Mouse (Mus musculus) left cerebral cortex, adult 18-20 months (tissue): ENCODE data around the gene Txn2. TPM values are rescaled to one million over a fixed set of nuclear protein-coding genes. Genes with fewer than 3 reads are reported as not detected.

Experiments
- DNase-seq, 2 experiments: peaks; one replicate each; pipeline ENCODE4 v3.0.0; 2021 to 2022; ENCODE audit warnings: low spot score in 2 of 2, mixed read lengths in 1 of 2
- long read RNA-seq, 2 experiments: library from polyadenylated mRNA; stranded (forward); transcript quantifications; one replicate each; pipeline ENCODE4 v2.0.0; 2021
- total RNA-seq, 2 experiments: library from RNA; stranded (reverse); gene quantifications; 2 replicates each; pipeline ENCODE4 v1.2.3; 2021

The Txn2 gene
- total RNA-seq = 100 to 1,000 TPM; 145 TPM
- long read RNA-seq, experiment 1, transcript Txn2-204 (3 exons, 2,049 nt) = minor isoform, 6 of 268 reads
- long read RNA-seq, experiment 1, transcript Txn2-201 (4 exons, 1,298 nt) = major isoform, 247 of 268 reads
- long read RNA-seq, experiment 1, partial matches to known transcripts = 0 of 268 reads
- long read RNA-seq, experiment 1, other reads (novel, unspliced or antisense) = 15 of 268 reads
- long read RNA-seq, experiment 2, transcript Txn2-201 (4 exons, 1,298 nt) = major isoform, 232 of 245 reads
- long read RNA-seq, experiment 2, partial matches to known transcripts = 6 of 245 reads
- long read RNA-seq, experiment 2, other reads (novel, unspliced or antisense) = 4 of 245 reads

DNA sequence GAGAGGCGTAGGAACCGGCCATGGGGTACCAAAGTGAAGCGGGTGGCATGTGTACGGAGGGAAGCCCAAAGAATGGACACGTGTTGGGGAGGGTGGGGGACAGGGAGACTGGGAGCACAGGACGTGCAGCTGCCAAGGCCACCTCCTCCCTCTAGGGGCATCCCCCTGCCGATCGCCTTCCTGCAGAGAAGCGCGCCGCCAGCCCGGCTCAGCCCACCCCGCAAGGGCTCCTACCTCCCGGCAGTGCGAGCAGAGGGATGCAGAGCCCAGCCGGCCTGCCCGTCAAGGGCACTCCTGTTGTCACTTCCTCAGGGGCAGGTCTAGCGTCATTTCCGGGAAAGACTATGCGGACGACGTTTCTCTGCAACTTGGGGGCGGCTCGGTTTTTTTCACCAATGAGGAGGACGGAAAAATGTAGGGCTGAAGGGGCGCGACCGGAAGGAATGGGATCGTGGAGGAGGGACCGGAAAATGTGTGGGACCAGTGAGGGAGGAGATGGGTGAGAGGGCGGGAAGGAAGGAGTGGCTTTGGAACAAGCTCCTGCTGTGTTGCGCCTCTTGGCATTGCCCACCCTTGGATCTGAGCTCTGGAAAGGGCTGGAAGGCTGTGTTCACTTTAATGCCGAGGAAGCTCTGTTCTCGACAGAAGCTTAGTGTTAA, at the start of gene Txn2:
Txn2 (minus strand) TSS at position 334 of the 659 bp plus-strand sequence.
- peak; percentile 96 to 98 for DNase-seq

DNA sequence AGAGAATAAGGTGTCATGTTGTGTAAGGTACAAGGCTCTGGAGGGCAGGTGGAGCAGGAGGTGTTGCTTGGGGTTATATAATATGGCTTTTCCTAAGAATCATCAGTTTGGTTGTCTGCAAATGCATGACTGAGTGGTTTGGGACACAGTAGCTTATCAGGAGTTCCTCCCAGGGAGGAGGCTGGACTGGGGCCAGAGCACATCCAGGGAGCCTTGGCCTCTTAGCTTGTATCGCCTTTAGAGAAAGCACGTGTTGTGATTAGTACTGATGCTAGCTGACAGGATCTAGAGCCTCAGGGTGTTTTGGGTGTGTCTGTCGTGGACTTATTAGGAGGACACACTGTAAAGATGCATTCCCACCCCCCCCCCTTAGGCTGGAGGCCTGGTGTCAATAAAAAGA, 48.9 kb upstream of the Txn2 start:
- DNase-seq = no peak

DNA sequence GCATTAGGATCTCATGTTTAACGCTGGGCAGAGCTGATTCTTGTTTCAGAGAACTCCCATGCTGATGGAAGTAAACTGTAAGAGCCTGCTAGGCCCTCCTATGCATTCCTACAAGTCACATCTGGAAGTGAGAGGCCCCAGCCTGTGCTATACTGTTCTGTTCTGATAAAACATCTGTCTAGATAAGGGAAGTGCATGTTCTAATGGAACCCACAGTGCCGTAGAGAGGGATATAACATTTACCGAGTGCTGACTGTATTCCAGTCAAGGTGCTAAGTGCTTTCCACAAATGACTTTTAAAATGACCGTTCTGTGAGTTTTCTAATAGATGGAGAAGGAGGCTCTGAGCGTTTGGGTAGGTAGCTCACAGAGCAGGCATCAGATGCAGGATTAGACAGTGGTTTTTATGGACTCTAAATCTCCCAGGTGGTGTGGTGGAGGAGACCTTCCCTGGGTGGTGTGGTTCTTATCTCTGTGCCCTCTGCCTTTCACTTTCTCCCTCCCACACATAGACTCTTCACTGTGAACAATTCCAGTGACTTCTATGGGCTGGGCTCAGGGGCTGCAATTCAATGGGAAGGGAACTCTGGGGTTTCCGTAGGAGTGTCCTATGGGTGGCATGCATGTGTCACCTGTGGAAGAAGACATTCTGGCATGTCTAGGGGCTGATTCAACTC, 45.5 kb upstream of the Txn2 start:
- no peak for DNase-seq

DNA sequence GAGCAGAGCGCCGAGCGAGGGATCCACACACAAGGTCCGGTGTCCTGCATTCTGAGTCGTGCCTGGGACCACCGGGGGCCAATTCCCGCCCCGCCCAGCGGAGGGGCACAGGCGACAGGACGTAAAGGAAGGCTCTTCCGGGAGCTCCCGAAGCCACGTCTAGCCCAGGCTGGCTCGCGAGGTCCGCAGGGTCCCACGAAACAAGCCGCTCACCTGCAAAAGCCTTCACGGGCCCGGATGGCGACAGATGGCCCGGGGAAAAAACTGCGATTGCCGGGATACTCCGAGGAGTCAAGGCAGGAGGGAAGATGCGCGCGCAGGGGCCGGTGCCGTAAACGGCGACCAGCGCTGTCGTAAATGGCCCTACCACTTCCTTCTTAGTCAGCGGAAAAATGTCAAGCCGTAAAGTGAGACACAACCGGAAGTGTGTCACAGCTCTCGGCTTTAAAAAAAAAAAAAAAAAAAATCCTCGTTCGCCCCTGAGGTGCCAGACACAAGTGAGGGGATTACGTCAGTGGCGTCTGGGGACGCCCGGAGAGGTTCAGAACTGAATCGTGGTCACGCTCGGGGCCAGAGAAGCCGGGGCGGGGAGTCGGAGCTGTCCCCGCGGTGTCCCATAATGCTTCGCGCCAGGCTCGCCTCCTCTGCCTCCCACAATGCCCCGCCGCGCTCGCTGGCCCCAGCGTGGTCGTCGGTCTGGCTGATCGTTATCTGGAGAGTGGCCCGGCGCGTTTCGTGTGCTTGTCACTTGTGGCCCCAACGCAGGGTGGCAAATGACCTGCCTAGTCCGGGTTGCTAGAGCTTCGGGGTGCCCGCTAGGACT, 41.9 kb upstream of the Txn2 start, which contains the start of gene Eif3d:
Eif3d (minus strand) TSS at position 344 of the 823 bp plus-strand sequence.
- DNase-seq = peak; percentile 97 to 98

DNA sequence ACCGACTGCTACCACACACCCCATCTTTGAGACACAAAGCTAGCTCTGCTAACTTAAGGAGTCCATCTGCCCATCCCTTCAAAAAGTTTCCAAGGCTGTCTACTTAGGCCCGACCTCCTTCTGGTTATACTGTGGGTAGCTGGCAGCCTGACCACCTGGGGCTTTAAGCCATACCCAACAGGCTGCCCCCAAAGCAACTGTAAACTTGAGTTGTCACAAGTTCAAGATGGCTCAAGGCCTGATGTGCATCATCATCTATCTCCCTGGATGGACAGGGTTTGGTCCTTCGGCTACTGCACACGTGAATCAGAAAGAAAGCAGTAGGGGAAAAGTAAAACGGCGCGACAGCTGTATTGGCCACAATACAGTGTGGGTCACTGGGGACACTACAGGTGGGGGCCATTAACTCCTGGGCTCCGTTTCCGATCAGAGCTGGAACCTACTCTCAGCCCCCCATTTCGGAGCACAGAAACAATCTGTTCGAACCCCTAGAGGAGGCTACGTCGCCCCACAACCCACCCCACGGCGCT, 41.2 kb upstream of the Txn2 start:
- DNase-seq = no peak

DNA sequence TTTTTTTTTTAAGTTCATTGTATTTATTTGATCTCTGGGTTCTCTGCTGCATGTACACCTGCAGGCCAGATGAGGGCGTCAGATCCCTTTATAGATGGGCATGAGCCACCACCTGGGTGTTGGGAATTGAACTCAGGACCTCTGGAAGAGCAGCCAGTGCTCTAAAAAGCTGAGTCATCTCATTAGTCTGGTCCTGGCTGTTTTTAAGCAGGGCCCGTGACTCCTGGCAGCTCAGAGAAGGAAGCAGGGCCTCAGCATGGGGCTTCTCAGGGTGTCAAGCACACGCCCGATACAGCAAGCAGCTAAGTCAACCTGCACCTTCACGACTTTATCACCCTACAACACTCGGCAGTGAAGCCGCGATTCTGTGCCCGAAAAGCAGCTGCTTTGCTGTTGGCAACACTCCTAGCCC, 36.3 kb upstream of the Txn2 start:
- no peak for DNase-seq

DNA sequence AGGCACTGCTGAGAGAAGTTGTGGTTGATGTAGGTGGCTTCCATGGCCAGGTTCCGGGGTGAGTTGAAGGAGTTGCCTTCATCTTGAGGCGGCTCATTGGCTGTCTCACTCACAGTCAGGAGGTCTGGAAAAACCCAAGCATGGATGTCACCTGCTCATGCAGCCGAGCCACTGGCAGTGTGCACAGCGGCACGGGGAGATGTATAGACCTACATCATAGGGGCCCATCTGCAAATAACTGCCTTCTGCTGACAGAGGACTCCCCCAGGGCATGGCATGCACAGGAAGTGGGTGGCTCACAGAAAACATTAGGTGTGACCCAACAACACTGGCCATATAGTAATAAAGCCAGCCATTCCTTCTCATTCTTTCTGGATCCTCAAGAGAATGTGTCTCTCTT, 33.6 kb upstream of the Txn2 start:
- DNase-seq = no peak

DNA sequence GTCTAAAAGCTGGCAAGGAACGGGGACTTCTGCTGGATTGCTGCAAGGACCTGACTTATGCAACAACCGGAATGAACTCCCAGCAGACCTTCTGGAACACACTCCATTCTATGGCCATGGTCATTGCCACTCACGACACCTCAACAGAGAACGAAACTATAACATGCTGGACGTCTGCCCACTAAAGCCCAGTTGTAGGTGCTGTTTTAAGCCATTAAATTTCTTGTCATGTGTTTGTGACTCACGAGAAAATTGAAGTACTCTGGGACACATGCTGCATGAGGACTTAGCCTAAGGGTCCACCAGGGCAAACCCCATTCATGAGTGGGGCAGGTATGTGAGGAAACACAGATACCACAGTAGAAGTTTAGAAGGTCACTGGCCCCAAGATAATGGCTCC, 31.9 kb upstream of the Txn2 start:
- DNase-seq = no peak

DNA sequence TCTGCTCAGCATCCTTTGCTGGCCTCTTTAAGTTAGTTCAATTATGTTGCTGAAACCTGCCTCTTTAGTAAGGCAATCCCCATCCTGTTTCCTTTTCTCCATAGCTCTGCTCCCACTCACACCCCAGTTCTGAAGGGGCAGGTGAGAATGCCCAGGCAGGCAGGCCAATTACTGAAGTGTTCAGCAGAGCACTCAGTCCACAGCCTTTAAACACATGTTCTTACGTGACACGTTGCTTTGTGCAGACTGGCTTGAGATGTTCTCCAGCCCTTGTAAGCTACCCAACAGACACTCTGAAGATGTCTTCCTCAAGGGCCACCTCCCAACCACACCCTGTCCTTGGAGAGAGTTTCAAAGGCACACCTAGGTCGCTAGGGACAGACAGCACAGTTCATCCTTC, 29.3 kb upstream of the Txn2 start:
- no peak for DNase-seq

DNA sequence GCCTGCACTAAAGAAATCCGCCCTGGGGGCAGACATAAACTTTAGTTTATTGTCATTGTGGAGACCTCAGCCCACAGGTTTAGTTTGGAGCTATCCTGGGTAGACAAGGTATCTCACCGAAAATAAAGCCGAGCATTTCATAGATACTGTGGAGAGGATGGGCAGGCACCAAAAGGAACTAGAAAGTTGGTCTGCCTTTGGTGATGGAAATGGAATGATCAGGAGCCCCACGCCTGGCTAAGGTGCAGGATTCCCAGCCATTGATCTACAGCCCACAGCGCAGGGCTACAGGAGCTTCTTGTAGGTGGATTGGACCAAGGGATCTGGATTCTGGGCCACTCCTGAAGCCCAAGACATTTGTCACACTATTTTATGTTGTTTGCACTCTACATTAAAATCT, 28.8 kb upstream of the Txn2 start:
- no peak for DNase-seq

DNA sequence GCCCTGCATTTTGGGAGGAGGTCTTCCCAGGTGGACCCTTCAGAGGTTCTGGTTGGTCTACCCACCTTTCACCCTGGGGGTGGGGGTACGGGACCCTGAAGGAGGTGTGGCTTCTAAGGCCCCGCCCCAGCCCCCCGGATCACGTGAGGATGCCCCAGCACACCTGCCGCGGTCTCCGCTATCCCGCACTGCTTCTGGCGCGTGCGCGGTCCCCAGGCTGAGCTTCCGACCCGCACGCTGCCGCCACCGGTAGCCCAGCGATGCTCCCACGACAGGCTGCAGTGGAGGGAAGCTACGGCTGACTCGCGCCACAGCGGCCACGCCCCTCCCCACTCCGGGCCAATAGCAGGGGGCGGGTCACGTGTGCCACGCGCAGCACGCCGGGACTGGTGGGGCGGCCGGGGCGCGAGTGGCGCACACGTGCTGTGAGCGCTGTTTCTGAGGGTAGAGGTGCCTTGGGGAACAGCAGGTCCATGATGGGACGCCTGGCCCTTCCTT, 27.6 kb upstream of the Txn2 start, which contains the start of gene Foxred2:
Foxred2 (minus strand) TSS at position 319 of the 498 bp plus-strand sequence.
- peak; percentile 83 to 89 for DNase-seq

DNA sequence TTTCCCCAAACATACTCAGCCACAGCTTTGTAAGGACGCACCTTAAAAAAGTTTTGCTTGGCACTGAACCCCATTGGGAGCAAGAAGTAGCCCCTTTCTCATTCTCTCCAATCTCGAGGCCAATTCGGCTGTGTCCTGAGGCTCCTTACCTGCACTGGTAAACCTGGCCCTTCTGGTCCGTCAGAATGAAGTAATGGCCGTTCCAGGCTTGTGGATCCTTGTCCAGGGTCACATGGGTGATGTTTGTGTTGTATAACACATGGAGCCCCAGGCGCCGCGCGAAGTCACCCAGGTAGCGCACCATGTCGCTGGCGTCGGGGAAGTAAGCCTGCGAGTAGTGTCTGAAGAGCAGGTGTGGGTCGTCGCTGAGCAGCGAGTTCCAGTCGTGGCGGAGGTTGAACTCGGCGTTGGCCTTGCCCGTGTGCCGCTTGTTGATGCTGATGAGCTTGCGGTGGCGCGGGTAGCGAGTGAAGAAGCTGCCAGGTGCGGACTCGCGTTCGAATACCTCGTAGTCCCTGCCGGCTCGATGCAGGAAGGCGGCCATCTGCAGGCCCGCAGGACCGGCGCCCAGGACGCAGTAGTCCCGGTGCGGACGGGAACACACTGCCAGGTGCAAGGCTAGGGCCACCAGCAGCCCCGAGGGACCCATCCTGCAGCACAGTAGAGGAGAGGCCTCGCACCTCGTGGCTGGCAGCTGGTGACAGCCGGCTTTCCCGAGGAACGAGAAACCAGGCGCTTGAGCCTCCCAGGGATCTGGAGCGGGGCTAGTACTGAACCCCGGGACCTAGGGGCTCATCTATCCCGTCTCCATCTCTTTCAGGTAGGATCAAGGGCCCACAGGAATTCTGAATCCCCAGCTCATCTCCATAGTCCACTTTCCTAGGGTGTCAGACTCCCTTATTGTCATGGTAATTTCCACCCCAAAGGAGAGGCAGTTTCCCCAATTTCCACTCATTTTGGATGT, 26.9 kb upstream of the Txn2 start:
- DNase-seq = no peak

DNA sequence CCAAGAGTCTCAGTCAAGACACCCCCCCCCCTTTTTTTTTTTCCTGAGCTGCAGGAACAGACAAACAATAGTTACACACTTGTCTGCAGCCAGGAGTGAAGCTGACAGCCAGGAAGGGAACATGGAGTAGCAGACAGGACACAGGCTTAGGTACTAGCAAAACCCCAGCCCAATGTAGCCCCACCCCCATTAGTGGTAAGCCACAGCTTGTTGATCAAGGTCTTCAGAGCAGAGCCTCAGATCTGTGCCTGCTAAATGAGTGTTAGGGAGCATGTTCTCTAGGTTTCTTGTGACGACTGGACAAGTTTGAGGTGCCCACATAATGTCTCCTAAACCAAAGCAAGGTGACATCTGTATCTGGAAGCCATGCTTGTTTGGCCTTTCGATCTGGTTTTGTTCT, 25.6 kb upstream of the Txn2 start:
- no peak for DNase-seq

DNA sequence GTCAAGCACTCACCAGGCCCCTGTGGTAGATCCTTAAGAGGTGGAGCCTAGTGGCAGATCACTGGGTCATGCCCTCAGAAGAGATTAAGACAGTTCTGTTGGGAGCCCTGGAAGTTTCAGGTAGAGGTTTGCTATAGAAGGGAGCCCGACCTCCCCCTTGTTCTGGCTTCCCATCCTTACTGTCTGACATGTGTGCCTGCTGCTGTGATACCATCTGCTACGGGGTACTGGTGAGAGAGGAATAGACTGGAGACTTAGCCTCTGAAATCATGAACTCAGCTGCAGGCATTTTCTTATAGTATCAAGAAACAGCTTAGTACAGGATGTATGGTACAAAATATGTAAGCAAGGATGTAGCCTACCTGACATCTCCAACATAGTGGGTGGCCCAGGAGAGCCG, 24.1 kb upstream of the Txn2 start:
- DNase-seq = no peak

DNA sequence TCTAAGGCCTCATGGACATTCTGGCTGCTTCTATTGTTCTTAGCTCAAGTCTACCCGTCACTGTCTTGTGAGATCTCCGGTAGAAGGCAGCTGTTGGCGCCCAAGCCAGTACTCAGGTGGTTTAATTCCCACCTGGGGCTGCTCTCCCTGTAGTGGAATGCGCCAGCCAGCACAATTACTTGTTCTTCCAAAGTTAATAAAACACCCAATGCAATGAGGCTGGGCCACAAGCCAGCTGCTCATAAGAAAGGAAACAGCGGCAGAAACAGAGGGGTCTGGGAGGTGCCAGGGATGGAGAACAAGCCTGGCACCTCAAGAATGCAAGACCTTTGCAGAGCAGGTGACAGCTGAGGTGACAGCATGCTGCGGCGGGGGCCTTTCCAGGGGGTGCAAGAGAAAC, 20.3 kb upstream of the Txn2 start:
- DNase-seq = no peak

DNA sequence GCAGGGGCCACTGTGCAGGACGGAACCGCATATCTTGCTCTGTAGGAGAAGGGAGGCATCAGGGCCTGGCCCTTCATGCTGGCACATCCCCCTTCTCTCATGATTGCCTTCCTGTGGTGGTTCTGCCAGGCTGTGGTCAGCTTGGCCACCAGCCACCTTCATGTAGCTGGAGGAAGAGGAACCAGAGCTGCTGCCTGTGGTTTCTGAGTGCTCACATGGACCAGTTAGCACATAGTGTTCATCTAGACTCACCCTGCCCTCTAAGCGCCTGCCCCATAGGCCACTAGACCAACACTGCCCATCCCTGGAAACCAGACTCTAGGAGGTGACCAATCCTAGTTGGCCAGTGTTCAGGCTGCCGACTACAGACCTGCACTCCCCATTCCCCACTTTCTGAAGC, 16.9 kb upstream of the Txn2 start:
- no peak for DNase-seq

DNA sequence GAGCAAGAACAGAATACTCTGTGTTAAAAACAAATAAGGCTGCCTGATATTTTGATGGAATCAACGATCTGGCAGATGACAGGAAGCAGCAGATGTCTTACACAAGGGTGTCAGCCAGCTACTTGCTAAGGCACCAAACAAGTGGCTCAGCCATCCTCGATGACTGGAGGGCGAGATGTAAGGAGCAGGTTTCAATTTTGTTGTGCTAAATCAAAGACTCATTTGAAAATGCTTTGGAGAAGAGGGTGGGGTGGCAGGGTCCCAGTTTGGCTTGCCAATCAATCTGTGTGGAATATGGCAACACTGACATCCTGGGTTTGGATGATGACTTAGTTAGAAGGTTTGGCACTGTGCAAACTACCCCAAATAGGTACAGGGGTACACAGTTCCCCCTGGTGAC, 12.8 kb upstream of the Txn2 start:
- no peak for DNase-seq

DNA sequence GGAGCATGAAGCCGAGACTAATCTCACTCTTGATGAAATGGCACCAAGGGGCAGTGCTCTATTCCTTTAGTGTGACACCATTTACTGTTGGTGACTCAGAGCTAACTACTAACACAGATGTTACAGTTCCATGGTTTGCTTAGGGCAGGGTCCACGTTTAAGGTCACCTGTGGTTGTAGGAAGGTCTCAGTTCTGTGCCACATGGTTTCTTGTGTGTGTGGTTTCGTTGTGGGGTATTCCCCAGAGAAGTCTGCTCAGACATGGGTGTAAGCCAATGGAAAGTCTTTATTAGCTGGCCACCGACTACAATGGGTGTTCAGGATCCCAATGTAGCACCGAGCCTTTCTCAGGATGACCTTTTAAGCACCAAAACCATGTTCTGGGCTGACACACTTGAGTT, 9.7 kb upstream of the Txn2 start:
- DNase-seq = no peak

DNA sequence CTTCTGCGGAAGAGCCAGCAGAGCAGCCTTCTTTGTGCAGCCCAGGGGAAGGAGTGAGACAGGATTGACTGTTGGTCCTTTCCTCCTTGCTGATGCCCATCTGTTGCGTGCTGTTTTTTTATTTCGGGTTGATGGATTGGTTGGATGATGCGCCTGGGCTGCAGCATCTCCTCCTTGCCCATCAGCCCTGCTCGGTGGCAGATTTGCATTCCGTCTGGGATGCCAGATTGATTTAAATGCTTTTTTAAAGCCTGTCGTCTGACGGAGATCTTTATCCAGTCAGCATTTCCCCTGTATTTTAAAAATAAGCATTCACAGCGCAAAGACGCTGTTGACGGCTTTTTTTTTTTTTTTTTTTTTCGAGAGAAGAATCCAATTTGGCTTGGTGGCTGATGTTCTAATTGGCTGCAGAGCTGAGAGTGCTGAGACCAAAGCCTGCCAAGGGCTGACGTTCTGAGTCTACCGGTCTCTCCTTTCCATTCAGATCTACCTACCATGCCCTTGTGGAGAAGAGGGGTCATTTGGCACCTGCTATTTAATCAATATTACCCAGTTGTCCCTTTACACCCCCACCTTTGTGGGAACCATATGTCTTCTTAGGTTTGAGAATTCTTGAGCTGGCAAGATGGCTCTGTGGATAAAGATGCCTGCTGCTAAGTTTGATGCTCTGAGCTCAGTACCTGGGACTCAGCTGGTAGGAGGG, 7.0 kb upstream of the Txn2 start:
- DNase-seq = peak in 1 of 2 experiments; percentile 34
